Mouse (Mus musculus): ENCODE results near the gene H2-Oa.
"Not testable (repeated sequence)": the region's sequence is repeated elsewhere in the genome, so short reads cannot be mapped to it uniquely, and the experiment has no call there.

Gene H2-Oa

DNA sequence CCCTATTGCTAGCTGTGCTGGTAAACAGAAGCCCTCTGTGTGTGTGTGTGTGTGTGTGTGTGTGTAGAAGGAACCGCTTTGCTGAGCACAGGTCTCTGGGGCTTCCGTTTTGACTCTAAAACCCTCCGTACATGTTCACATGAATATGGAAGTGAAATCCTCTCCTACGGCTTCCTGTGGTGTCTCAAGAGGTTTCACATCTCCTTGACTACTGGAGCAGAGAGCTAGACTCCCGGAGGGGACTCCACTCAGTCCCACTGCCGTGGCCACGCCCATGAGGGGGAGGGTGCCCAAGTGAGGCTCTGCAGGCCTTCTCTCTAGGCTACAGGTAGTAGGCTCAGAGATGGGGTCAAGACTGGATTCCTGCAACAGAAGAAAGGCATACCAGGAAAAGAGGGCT, 50.9 kb downstream of the H2-Oa start, which contains the start of gene H2-DMb2:
H2-DMb2 (plus strand) TSS at position 275 of the 400 bp plus-strand sequence.
- DNase-seq (ENCODE audit: low read depth, low spot score) = no peak

DNA sequence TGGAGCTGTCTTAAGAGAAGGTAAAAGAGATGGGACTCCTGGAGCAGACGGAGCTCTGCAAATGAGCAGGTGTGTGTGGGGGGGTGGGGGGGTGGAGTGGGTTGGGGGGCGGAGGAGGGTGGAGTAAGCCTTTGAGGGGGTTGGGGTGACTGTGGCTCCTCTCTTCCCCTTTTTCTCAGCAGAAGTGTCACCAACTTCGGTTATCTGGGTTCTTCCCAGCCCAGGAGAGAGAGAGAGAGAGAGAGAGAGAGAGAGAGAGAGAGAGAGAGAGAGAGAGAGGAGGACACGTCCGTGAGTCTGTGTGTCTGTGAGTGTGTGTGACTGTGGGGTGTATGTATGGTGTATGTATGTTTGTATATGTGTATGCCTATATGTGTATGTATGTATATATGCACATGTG, 51.3 kb downstream of the H2-Oa start:
- DNase-seq (ENCODE audit: low read depth, low spot score) = no peak

- DNase-seq (ENCODE audit: low read depth, low spot score) = not testable (repeated sequence)
Measured at GRCm38 (mm10) chr17:34144221-34144620, 52.1 kb downstream of the H2-Oa start.
